In the genomic region with DNA sequence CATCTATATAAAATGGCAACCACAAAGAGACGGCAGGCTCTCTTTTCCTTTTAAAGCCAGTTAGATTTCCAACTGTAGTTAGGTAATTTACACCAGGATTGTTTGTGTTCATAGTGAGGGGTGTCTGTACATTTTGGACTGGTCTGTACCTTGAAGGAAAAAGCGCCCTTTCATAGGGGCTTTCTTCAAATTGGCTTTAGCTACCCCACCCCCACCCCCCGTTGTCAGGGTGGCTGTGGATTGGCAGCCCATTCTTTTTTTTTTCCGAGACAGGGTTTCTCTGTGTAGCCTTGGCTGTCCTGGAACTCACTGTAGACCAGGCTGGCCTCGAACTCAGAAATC, we compare ENCODE assay signal across 12 mouse cellular contexts. TPM values are rescaled to one million over a fixed set of nuclear protein-coding genes. Genes with fewer than 3 reads are reported as not detected.
DNase-seq lines count a peak whose midpoint lies in the region; ATAC-seq and TF ChIP-seq lines count a peak whose summit lies in the region.
"Had no signal": no experiment of that assay in that cellular context is flagged by ENCODE, and none has a peak within 500 bp of the region (broad histone marks: within the 10 kb centered on the region; RNA-seq: fewer than 3 reads in every experiment).

No protein-coding gene starts in this region.

- H3K4me2 ChIP-seq in heart, embryonic 15.5 days, result peak overlapping the region; percentile 94
- peak overlapping the region; percentile 98 for H3K4me2 ChIP-seq in lung, embryonic 16.5 days (ENCODE audit: low read depth, low read length)
- H3K4me2 ChIP-seq in lung, postnatal 0 days (replicated peaks; ENCODE audit: low read depth, low read length), result no peak overlapping the region
- peak overlapping the region; percentile 17; the same call in 1 of the 2 replicates for H3K4me2 ChIP-seq in embryonic facial prominence, embryonic 13.5 days
- peak overlapping the region; percentile 95 for H3K4me2 ChIP-seq in liver, embryonic 16.5 days (ENCODE audit: low read depth, low read length)

- DNase-seq in heart, adult 18-20 months, result no peak
- no peak for DNase-seq in lung, postnatal 0 days (ENCODE audit: low spot score)
- DNase-seq in left cerebral cortex, postnatal 4 days, result no peak
- DNase-seq in spleen, adult 12 weeks (ENCODE audit: low spot score), result no peak
- DNase-seq: adrenal gland, postnatal 10 days; kidney, adult 2 months; right cerebral cortex, postnatal 4 days had no signal

- no peak overlapping the region for H3K9ac ChIP-seq in heart, embryonic 15.5 days
- H3K9ac ChIP-seq in lung, embryonic 16.5 days (ENCODE audit: low read length), result no peak overlapping the region
- no peak overlapping the region for H3K9ac ChIP-seq in lung, postnatal 0 days (replicated peaks; ENCODE audit: low read depth)
- H3K9ac ChIP-seq in embryonic facial prominence, embryonic 13.5 days, result peak overlapping the region; percentile 32
- peak overlapping the region; percentile 82; the same call in 1 of the 2 replicates for H3K9ac ChIP-seq in liver, embryonic 16.5 days (ENCODE audit: low read depth, low read length)

- intact Hi-C loops in left cerebral cortex, postnatal 4 days (cut with DNase I), result no loop called here

- H3K36me3 ChIP-seq in heart, embryonic 15.5 days, result 0 out of 2 replicates have a peak, but pooled peaks cover 17% of the 10 kb centered on the region
- H3K36me3 ChIP-seq in lung, embryonic 16.5 days (ENCODE audit: control insufficient read depth, insufficient read depth, low read length), result peaks cover 8% of the 10 kb centered on the region
- H3K36me3 ChIP-seq in lung, postnatal 0 days (ENCODE audit: insufficient read depth, low read length), result no peaks in the 10 kb centered on the region
- H3K36me3 ChIP-seq in embryonic facial prominence, embryonic 13.5 days, result peaks cover 36% of the 10 kb centered on the region
- peaks cover 10% of the 10 kb centered on the region for H3K36me3 ChIP-seq in liver, embryonic 16.5 days (ENCODE audit: control insufficient read depth, insufficient read depth)

- no peaks in the 10 kb centered on the region for H3K9me3 ChIP-seq in heart, embryonic 15.5 days (replicated peaks)
- no peaks in the 10 kb centered on the region for H3K9me3 ChIP-seq in lung, embryonic 16.5 days (ENCODE audit: control insufficient read depth, low read length)
- no peaks in the 10 kb centered on the region for H3K9me3 ChIP-seq in lung, postnatal 0 days (ENCODE audit: low read length)
- no peaks in the 10 kb centered on the region for H3K9me3 ChIP-seq in embryonic facial prominence, embryonic 13.5 days
- H3K9me3 ChIP-seq in liver, embryonic 16.5 days (replicated peaks; ENCODE audit: control insufficient read depth, low read length), result no peaks in the 10 kb centered on the region

- H3K4me3 ChIP-seq in heart, embryonic 15.5 days, result no peak overlapping the region
- H3K4me3 ChIP-seq in lung, embryonic 16.5 days (ENCODE audit: low read length), result peak overlapping the region; percentile 49
- no peak overlapping the region for H3K4me3 ChIP-seq in lung, postnatal 0 days (ENCODE audit: low read depth, low read length)
- no peak overlapping the region for H3K4me3 ChIP-seq in embryonic facial prominence, embryonic 13.5 days
- H3K4me3 ChIP-seq in liver, embryonic 16.5 days (ENCODE audit: low read depth, low read length), result peak overlapping the region; percentile 82

- no peak for ATAC-seq in heart, embryonic 15.5 days (replicated peaks; ENCODE audit: insufficient number of reproducible peaks, insufficient read depth, low FRiP score, low read depth)
- no peak for ATAC-seq in lung, embryonic 16.5 days (ENCODE audit: low read depth)
- no peak for ATAC-seq in lung, postnatal 0 days
- ATAC-seq in embryonic facial prominence, embryonic 13.5 days (ENCODE audit: insufficient number of reproducible peaks, insufficient read depth, low FRiP score, low TSS enrichment, low read depth), result no peak
- ATAC-seq in liver, embryonic 16.5 days (ENCODE audit: low read depth), result no peak
- ATAC-seq: CD4-positive, CD25-positive, alpha-beta regulatory T cell, adult 4 months had no signal

- TF ChIP-seq CTCF in lung, postnatal 0 days (IDR thresholded peaks at IDR 0.05), result no peak

- peaks cover 37% of the 10 kb centered on the region for H3K4me1 ChIP-seq in heart, embryonic 15.5 days (replicated peaks)
- peaks cover 29% of the 10 kb centered on the region for H3K4me1 ChIP-seq in lung, embryonic 16.5 days (replicated peaks; ENCODE audit: control insufficient read depth, insufficient read depth, low read length)
- peaks cover 11% of the 10 kb centered on the region; the same call in 1 of the 2 replicates for H3K4me1 ChIP-seq in lung, postnatal 0 days (ENCODE audit: insufficient read depth, low read depth, low read length)
- peaks cover 19% of the 10 kb centered on the region for H3K4me1 ChIP-seq in embryonic facial prominence, embryonic 13.5 days
- H3K4me1 ChIP-seq in liver, embryonic 16.5 days (ENCODE audit: control insufficient read depth, low read depth, low read length), result peaks cover 28% of the 10 kb centered on the region

- no peak for TF ChIP-seq EP300 in lung, postnatal 0 days (IDR thresholded peaks at IDR 0.05)

- WGBS in heart, embryonic 15.5 days, result 90% methylated on average over 5 of the region's 5 CpGs
- WGBS in lung, embryonic 16.5 days, result 82% methylated on average over 5 of the region's 5 CpGs
- WGBS in lung, postnatal 0 days, result 81% methylated on average over 5 of the region's 5 CpGs
- 94% methylated on average over 5 of the region's 5 CpGs for WGBS in embryonic facial prominence, embryonic 13.5 days
- WGBS in liver, embryonic 16.5 days (ENCODE audit: insufficient replicate concordance), result 63% methylated on average over 5 of the region's 5 CpGs

- H3K27ac ChIP-seq in heart, embryonic 15.5 days, result no peak overlapping the region
- H3K27ac ChIP-seq in lung, embryonic 16.5 days (ENCODE audit: low read length), result no peak overlapping the region
- no peak overlapping the region for H3K27ac ChIP-seq in lung, postnatal 0 days (ENCODE audit: low read length)
- H3K27ac ChIP-seq in embryonic facial prominence, embryonic 13.5 days, result no peak overlapping the region
- peak overlapping the region; percentile 51 for H3K27ac ChIP-seq in liver, embryonic 16.5 days (ENCODE audit: low read length)

- no peaks in the 10 kb centered on the region for H3K27me3 ChIP-seq in heart, embryonic 15.5 days
- H3K27me3 ChIP-seq in lung, embryonic 16.5 days (ENCODE audit: control insufficient read depth, insufficient read depth, low read depth, low read length), result no peaks in the 10 kb centered on the region
- H3K27me3 ChIP-seq in lung, postnatal 0 days (replicated peaks; ENCODE audit: insufficient read depth, low read length), result no peaks in the 10 kb centered on the region
- no peaks in the 10 kb centered on the region for H3K27me3 ChIP-seq in embryonic facial prominence, embryonic 13.5 days
- no peaks in the 10 kb centered on the region for H3K27me3 ChIP-seq in liver, embryonic 16.5 days (ENCODE audit: control insufficient read depth, insufficient read depth, low read depth, low read length)

RNA-seq across cellular contexts. Expression of gene Vars, which starts 3.7 kb away (rescaled TPM):
- 43.0 and 89.7 TPM in 2 replicates for polyA plus RNA-seq in heart, embryonic 15.5 days (2015; fragmentation: Nextera tagmentation; extraction: Ambion mirVana)
- 10 to 100 TPM; 32.4 to 35.1 TPM for total RNA-seq in heart, adult 18-20 months (2021)
- polyA plus RNA-seq in lung, embryonic 16.5 days (2015; fragmentation: Nextera tagmentation; extraction: Ambion mirVana), result 88.0 and 96.2 TPM in 2 replicates
- 24.6 and 24.7 TPM in 2 replicates for polyA plus RNA-seq in lung, postnatal 0 days (2015; fragmentation: Nextera tagmentation; extraction: Ambion mirVana)
- polyA plus RNA-seq in embryonic facial prominence, embryonic 13.5 days (2015; fragmentation: Nextera tagmentation; extraction: Ambion mirVana), result 102 and 112 TPM in 2 replicates
- 82.2 and 90.1 TPM in 2 replicates for polyA plus RNA-seq in liver, embryonic 16.5 days (2015; fragmentation: Nextera tagmentation; extraction: Ambion mirVana)
- 10 to 100 TPM; 91.0 to 94.3 TPM for total RNA-seq in left cerebral cortex, postnatal 4 days (2021)

RNA-seq across cellular contexts. Expression of gene Lsm2, which starts 15.5 kb away (rescaled TPM):
- polyA plus RNA-seq in heart, embryonic 15.5 days (2015; fragmentation: Nextera tagmentation; extraction: Ambion mirVana), result 116 and 132 TPM in 2 replicates
- total RNA-seq in heart, adult 18-20 months (2021), result 10 to 100 TPM; 16.3 to 18.0 TPM
- 178 and 189 TPM in 2 replicates for polyA plus RNA-seq in lung, embryonic 16.5 days (2015; fragmentation: Nextera tagmentation; extraction: Ambion mirVana)
- 47.3 and 55.4 TPM in 2 replicates for polyA plus RNA-seq in lung, postnatal 0 days (2015; fragmentation: Nextera tagmentation; extraction: Ambion mirVana)
- 190 and 227 TPM in 2 replicates for polyA plus RNA-seq in embryonic facial prominence, embryonic 13.5 days (2015; fragmentation: Nextera tagmentation; extraction: Ambion mirVana)
- 97.6 and 103 TPM in 2 replicates for polyA plus RNA-seq in liver, embryonic 16.5 days (2015; fragmentation: Nextera tagmentation; extraction: Ambion mirVana)
- total RNA-seq in left cerebral cortex, postnatal 4 days (2021), result 10 to 100 TPM; 35.9 to 38.5 TPM

RNA-seq across cellular contexts. Expression of gene Vwa7, which starts 19.3 kb away (rescaled TPM):
- polyA plus RNA-seq in heart, embryonic 15.5 days (2015; fragmentation: Nextera tagmentation; extraction: Ambion mirVana), result 0.24 and 0.31 TPM in 2 replicates
- total RNA-seq in heart, adult 18-20 months (2021), result 10 to 100 TPM; 13.1 to 14.1 TPM
- polyA plus RNA-seq in lung, embryonic 16.5 days (2015; fragmentation: Nextera tagmentation; extraction: Ambion mirVana), result 0.14 and 0.25 TPM in 2 replicates
- polyA plus RNA-seq in lung, postnatal 0 days (2015; fragmentation: Nextera tagmentation; extraction: Ambion mirVana), result 0.30 and 0.36 TPM in 2 replicates
- polyA plus RNA-seq in embryonic facial prominence, embryonic 13.5 days (2015; fragmentation: Nextera tagmentation; extraction: Ambion mirVana), result 0.33 and 0.38 TPM in 2 replicates
- 0.09 and 0.13 TPM in 2 replicates for polyA plus RNA-seq in liver, embryonic 16.5 days (2015; fragmentation: Nextera tagmentation; extraction: Ambion mirVana)
- total RNA-seq in left cerebral cortex, postnatal 4 days (2021), result under 1 TPM; 0.12 to 0.16 TPM

RNA-seq across cellular contexts. Expression of gene Hspa1l, which starts 24.6 kb away (rescaled TPM):
- polyA plus RNA-seq in heart, embryonic 15.5 days (2015; fragmentation: Nextera tagmentation; extraction: Ambion mirVana), result 2.1 and 2.6 TPM in 2 replicates
- 10 to 100 TPM in 1 of 2 experiments, 1 to 10 TPM in 1; 9.8 to 10.8 TPM for total RNA-seq in heart, adult 18-20 months (2021)
- 0.55 and 0.65 TPM in 2 replicates for polyA plus RNA-seq in lung, embryonic 16.5 days (2015; fragmentation: Nextera tagmentation; extraction: Ambion mirVana)
- polyA plus RNA-seq in lung, postnatal 0 days (2015; fragmentation: Nextera tagmentation; extraction: Ambion mirVana), result 0.70 and 0.79 TPM in 2 replicates
- 0.77 and 0.85 TPM in 2 replicates for polyA plus RNA-seq in embryonic facial prominence, embryonic 13.5 days (2015; fragmentation: Nextera tagmentation; extraction: Ambion mirVana)
- polyA plus RNA-seq in liver, embryonic 16.5 days (2015; fragmentation: Nextera tagmentation; extraction: Ambion mirVana), result 0.21 and 0.27 TPM in 2 replicates
- total RNA-seq in left cerebral cortex, postnatal 4 days (2021), result under 1 TPM in 1 of 2 experiments, not detected in 1; 0.22 TPM

RNA-seq across cellular contexts. Expression of gene Hspa1a, which starts 25.2 kb away (rescaled TPM):
- polyA plus RNA-seq in heart, embryonic 15.5 days (2015; fragmentation: Nextera tagmentation; extraction: Ambion mirVana), result 3.5 and 4.8 TPM in 2 replicates
- 10 to 100 TPM; 17.5 to 41.5 TPM for total RNA-seq in heart, adult 18-20 months (2021)
- 4.4 and 4.8 TPM in 2 replicates for polyA plus RNA-seq in lung, embryonic 16.5 days (2015; fragmentation: Nextera tagmentation; extraction: Ambion mirVana)
- 8.2 and 11.9 TPM in 2 replicates for polyA plus RNA-seq in lung, postnatal 0 days (2015; fragmentation: Nextera tagmentation; extraction: Ambion mirVana)
- 5.8 and 6.1 TPM in 2 replicates for polyA plus RNA-seq in embryonic facial prominence, embryonic 13.5 days (2015; fragmentation: Nextera tagmentation; extraction: Ambion mirVana)
- 0.87 and 1.5 TPM in 2 replicates for polyA plus RNA-seq in liver, embryonic 16.5 days (2015; fragmentation: Nextera tagmentation; extraction: Ambion mirVana)
- 1 to 10 TPM; 3.1 to 5.2 TPM for total RNA-seq in left cerebral cortex, postnatal 4 days (2021)

Comparison
In these comparisons a context has a peak if more than half of its experiments do, and no peak if none do; other contexts are left out.
1. H3K4me3 ChIP-seq: peak in lung, embryonic 16.5 days (single experiment) and liver, embryonic 16.5 days (single experiment); none in heart, embryonic 15.5 days (single experiment), lung, postnatal 0 days (single experiment) and embryonic facial prominence, embryonic 13.5 days (single experiment).
2. H3K9ac ChIP-seq: peak in embryonic facial prominence, embryonic 13.5 days (single experiment) and liver, embryonic 16.5 days (single experiment); none in heart, embryonic 15.5 days (single experiment), lung, embryonic 16.5 days (single experiment) and lung, postnatal 0 days (single experiment).